ENCODE assay signal across 8 mouse cellular contexts in the genomic region with DNA sequence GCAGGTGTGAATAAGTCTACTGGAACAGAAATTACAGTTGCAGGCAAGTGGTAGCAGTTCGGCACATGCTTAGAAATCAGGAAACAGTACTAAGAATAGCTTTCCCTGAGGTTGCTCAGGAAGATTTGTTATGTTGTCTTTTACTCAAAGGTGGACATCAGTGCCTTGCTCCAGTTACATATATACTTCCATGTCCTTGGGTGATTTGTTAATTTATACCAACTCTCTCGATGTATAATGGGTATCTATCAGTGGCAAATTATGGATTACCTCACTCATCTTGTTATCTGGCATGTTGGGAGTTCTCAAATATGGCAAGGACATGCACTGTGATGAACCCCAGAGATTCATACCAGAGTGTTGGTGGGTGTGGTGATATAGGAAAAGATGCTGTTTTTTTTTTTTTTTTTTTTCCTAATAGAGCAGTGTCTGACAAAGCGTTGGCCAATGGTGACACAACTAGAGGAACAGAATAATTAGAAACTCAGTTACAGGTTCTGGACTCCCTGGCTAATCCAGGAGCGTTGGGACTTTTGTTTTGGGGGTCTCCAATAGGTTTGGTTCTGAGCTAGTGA. TPM values are rescaled to one million over a fixed set of nuclear protein-coding genes. Genes with fewer than 3 reads are reported as not detected.
DNase-seq lines count a peak whose midpoint lies in the region; ATAC-seq and TF ChIP-seq lines count a peak whose summit lies in the region.

No protein-coding gene starts in this region.

- no peak overlapping the region for H3K27ac ChIP-seq in kidney, adult 2 months (ENCODE audit: insufficient read depth, low read depth, low read length)
- H3K27ac ChIP-seq in bone marrow macrophage, adult 2 months (ENCODE audit: insufficient read depth, low read depth, low read length), result no peak overlapping the region
- no peak overlapping the region for H3K27ac ChIP-seq in hindbrain, embryonic 13.5 days
- H3K27ac ChIP-seq in midbrain, embryonic 12.5 days (replicated peaks), result no peak overlapping the region

- H3K4me2 ChIP-seq in hindbrain, embryonic 13.5 days, result peak overlapping the region; percentile 88
- peak overlapping the region; percentile 79 for H3K4me2 ChIP-seq in midbrain, embryonic 12.5 days (replicated peaks)

- ATAC-seq in hindbrain, embryonic 13.5 days (ENCODE audit: low FRiP score), result no peak
- no peak for ATAC-seq in midbrain, embryonic 12.5 days (ENCODE audit: low FRiP score, low read depth)

- no peak for DNase-seq in kidney, adult 2 months
- no peak for DNase-seq in kidney, adult 8-10 months
- DNase-seq in frontal cortex, postnatal 10 days (ENCODE audit: low spot score in 2 of 2), result no peak
- DNase-seq in layer of hippocampus, adult 8-10 months (ENCODE audit: low spot score in 2 of 2), result no peak
- no peak for DNase-seq in kidney, adult 18-20 months

- no peak for TF ChIP-seq POLR2A in kidney, adult 2 months (IDR thresholded peaks at IDR 0.05; ENCODE audit: low read depth, low read length)
- no peak for TF ChIP-seq POLR2A in bone marrow macrophage, adult 2 months (IDR thresholded peaks at IDR 0.05; ENCODE audit: borderline replicate concordance, low read depth, low read length)

- no peak for TF ChIP-seq CTCF in kidney, adult 2 months (conservative IDR thresholded peaks at IDR 0.05; ENCODE audit: insufficient read depth, insufficient read length, low read depth, low read length)
- no peak for TF ChIP-seq CTCF in bone marrow macrophage, adult 2 months (IDR thresholded peaks at IDR 0.05; ENCODE audit: low read depth, low read length)

- no peaks in the 10 kb centered on the region; the same call in 1 of the 2 replicates for H3K4me1 ChIP-seq in kidney, adult 2 months (ENCODE audit: control insufficient read depth, insufficient read depth, low read length)
- peaks cover 5% of the 10 kb centered on the region; the same call in 1 of the 2 replicates for H3K4me1 ChIP-seq in bone marrow macrophage, adult 2 months (ENCODE audit: control insufficient read depth, insufficient read depth, low read length)
- peaks cover 12% of the 10 kb centered on the region for H3K4me1 ChIP-seq in hindbrain, embryonic 13.5 days (replicated peaks)
- peaks cover 7% of the 10 kb centered on the region for H3K4me1 ChIP-seq in midbrain, embryonic 12.5 days

- WGBS in kidney, adult 2 months, result 53% methylated on average over 4 of the region's 4 CpGs
- 56% methylated on average over 4 of the region's 4 CpGs for WGBS in hindbrain, embryonic 13.5 days
- WGBS in midbrain, embryonic 12.5 days, result 55% methylated on average over 4 of the region's 4 CpGs

- H3K9me3 ChIP-seq in hindbrain, embryonic 13.5 days, result no peaks in the 10 kb centered on the region
- no peaks in the 10 kb centered on the region for H3K9me3 ChIP-seq in midbrain, embryonic 12.5 days

- peak overlapping the region; percentile 68 for H3K9ac ChIP-seq in hindbrain, embryonic 13.5 days
- H3K9ac ChIP-seq in midbrain, embryonic 12.5 days (replicated peaks), result peak overlapping the region; percentile 43; the same call in 1 of the 2 replicates

- H3K27me3 ChIP-seq in kidney, adult 2 months (replicated peaks; ENCODE audit: control insufficient read depth, insufficient read depth, low read length), result no peaks in the 10 kb centered on the region
- H3K27me3 ChIP-seq in hindbrain, embryonic 13.5 days, result peaks cover 95% of the 10 kb centered on the region
- H3K27me3 ChIP-seq in midbrain, embryonic 12.5 days, result peaks cover 93% of the 10 kb centered on the region

- H3K36me3 ChIP-seq in kidney, adult 2 months (ENCODE audit: control insufficient read depth, insufficient read depth, low read length), result no peaks in the 10 kb centered on the region
- H3K36me3 ChIP-seq in hindbrain, embryonic 13.5 days, result no peaks in the 10 kb centered on the region
- no peaks in the 10 kb centered on the region for H3K36me3 ChIP-seq in midbrain, embryonic 12.5 days

- peak overlapping the region; percentile 85 for H3K4me3 ChIP-seq in kidney, adult 2 months (ENCODE audit: insufficient read depth, low read depth, low read length)
- H3K4me3 ChIP-seq in bone marrow macrophage, adult 2 months (ENCODE audit: insufficient read depth, low read length), result peak overlapping the region; percentile 82
- peak overlapping the region; percentile 65 for H3K4me3 ChIP-seq in hindbrain, embryonic 13.5 days
- H3K4me3 ChIP-seq in midbrain, embryonic 12.5 days, result peak overlapping the region; percentile 55; the same call in 1 of the 2 replicates

RNA-seq across cellular contexts. Expression of gene Ets1, which starts 59.0 kb away (rescaled TPM):
- polyA plus RNA-seq in kidney, adult 2 months (2012; rRNA removed), result 15.8 and 25.2 TPM in 2 replicates
- 7.4 and 7.9 TPM in 2 replicates for polyA plus RNA-seq in bone marrow macrophage, adult 2 months (2012; ENCODE audit: insufficient read depth, insufficient read length, missing spikeins)
- 23.2 and 24.3 TPM in 2 replicates for polyA plus RNA-seq in hindbrain, embryonic 13.5 days (2015; fragmentation: Nextera tagmentation; extraction: Ambion mirVana)
- 26.2 and 26.3 TPM in 2 replicates for polyA plus RNA-seq in midbrain, embryonic 12.5 days (2016; fragmentation: Nextera tagmentation; extraction: Ambion mirVana)
- total RNA-seq in layer of hippocampus, adult 8-10 months (2022), result 10 to 100 TPM; 11.1 to 12.9 (median 11.9) TPM
